Mouse (Mus musculus): Measurements from ENCODE around the gene BC051665. TPM values are rescaled to one million over a fixed set of nuclear protein-coding genes. Genes with fewer than 3 reads are reported as not detected.

Gene BC051665
- polyA plus RNA-seq, 1 experiment from 2014 or later: not detected

DNA sequence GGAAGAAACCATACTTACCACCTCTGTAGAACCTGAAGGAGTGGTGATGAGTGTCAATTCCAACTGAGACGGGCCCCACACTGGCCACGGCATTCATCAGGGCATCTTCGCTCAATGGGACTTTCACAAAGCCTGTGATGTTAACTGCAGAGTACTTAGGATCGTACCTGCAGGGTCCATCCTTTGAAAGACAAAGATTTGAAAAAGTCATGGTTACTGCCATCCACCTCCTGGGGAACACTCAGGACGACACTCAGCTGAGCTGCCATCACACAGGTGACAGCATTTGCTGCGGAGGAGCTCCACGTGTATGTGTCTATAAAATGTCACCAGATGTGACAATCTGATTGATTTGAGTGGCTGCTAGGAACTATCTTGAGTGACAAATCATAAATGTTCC, 2.9 kb downstream of the BC051665 start:
- Histone ChIP-seq H3K9ac (ENCODE audit: low read length) (no peak overlapping the region), H3K4me1 (replicated peaks; ENCODE audit: control insufficient read depth, insufficient read depth, low read length) (no peaks in the 10 kb centered on the region), H3K4me2 (ENCODE audit: low read length) (no peak overlapping the region), H3K27me3 (replicated peaks; ENCODE audit: control insufficient read depth, insufficient read depth, low read length) (no peaks in the 10 kb centered on the region), H3K36me3 (ENCODE audit: control insufficient read depth, insufficient read depth, low read length) (no peaks in the 10 kb centered on the region), H3K4me3 (ENCODE audit: low read depth, low read length) (no peak overlapping the region), H3K9me3 (ENCODE audit: control insufficient read depth, low read length) (no peaks in the 10 kb centered on the region), H3K27ac (ENCODE audit: low read depth) (no peak overlapping the region)
- DNase-seq (ENCODE audit: low spot score) (no peak), ATAC-seq (replicated peaks; ENCODE audit: low FRiP score, low TSS enrichment, low read depth) (no peak)
- 90% methylated on average over 7 of the region's 7 CpGs for WGBS

DNA sequence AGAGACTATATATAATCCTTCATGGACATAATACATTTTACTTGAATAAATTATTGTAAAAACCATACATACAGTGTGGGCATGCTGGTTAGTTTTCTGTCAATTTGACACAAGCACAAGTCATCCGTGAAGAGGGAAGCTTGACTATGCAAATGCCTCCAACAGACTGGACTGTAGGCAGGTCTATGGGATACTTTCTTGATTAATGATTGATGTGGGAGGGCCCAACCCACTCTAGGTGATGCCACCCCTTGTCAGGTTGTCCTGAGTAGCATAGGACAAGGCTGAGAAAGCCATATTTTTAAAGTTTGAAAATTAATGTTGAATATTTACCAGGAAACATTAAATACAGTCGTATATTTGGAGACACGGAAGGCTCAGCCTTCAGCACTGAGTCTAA, 5.6 kb downstream of the BC051665 start:
- Histone ChIP-seq H3K27me3 (replicated peaks; ENCODE audit: control insufficient read depth, insufficient read depth, low read length) (no peaks in the 10 kb centered on the region), H3K9ac (ENCODE audit: low read length) (no peak overlapping the region), H3K27ac (ENCODE audit: low read depth) (no peak overlapping the region), H3K36me3 (ENCODE audit: control insufficient read depth, insufficient read depth, low read length) (no peaks in the 10 kb centered on the region), H3K4me1 (replicated peaks; ENCODE audit: control insufficient read depth, insufficient read depth, low read length) (no peaks in the 10 kb centered on the region), H3K4me2 (ENCODE audit: low read length) (no peak overlapping the region), H3K4me3 (ENCODE audit: low read depth, low read length) (no peak overlapping the region), H3K9me3 (ENCODE audit: control insufficient read depth, low read length) (no peaks in the 10 kb centered on the region)
- no peak for ATAC-seq (replicated peaks; ENCODE audit: low FRiP score, low TSS enrichment, low read depth)
- no peak for DNase-seq (ENCODE audit: low spot score)
- 87% methylated on average over 3 of the region's 3 CpGs for WGBS

DNA sequence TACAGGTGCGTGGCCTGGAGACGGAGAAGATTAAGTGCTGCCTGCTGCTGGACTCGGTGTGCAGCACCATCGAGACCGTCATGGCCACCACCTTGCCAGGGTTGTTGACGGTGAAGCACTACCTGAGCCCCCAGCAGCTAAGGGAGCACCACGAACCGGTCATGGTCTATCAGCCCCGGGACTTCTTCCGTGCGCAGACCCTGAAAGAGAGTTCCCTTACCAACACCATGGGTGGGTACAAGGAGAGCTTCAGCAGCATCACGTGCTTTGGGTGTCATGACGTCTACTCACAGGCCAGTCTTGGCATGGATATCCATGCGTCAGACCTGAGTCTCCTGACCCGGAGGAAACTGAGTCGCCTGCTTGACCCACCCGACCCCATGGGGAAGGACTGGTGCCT, 25.0 kb downstream of the BC051665 start:
- Histone ChIP-seq H3K9ac (ENCODE audit: low read length) (no peak overlapping the region), H3K4me1 (replicated peaks; ENCODE audit: control insufficient read depth, insufficient read depth, low read length) (no peaks in the 10 kb centered on the region), H3K4me2 (ENCODE audit: low read length) (no peak overlapping the region), H3K27me3 (replicated peaks; ENCODE audit: control insufficient read depth, insufficient read depth, low read length) (no peaks in the 10 kb centered on the region), H3K9me3 (ENCODE audit: control insufficient read depth, low read length) (no peaks in the 10 kb centered on the region), H3K4me3 (ENCODE audit: low read depth, low read length) (no peak overlapping the region), H3K36me3 (ENCODE audit: control insufficient read depth, insufficient read depth, low read length) (peaks cover 36% of the 10 kb centered on the region), H3K27ac (ENCODE audit: low read depth) (no peak overlapping the region)
- DNase-seq (ENCODE audit: low spot score): no peak
- ATAC-seq (replicated peaks; ENCODE audit: low FRiP score, low TSS enrichment, low read depth): no peak
- WGBS: 95% methylated on average over 17 of the region's 17 CpGs

DNA sequence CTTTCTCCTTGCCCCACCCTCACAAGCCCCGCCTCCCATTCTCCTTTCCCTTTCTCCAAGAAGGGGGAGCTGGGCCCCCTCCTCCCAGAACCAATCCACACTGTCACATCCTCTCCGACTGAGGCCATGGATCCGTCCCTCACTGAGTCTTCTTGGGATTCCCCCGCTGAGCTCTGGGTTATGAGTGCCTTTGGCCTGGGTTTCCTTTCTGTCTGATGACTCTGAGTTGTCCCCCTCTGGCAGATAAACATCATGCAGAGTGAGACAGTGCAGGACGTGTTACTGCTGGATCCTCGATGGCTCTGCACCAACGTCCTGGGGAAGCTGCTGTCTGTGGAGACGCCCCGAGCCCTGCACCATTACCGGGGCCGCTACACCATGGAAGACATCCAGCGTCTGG, 25.8 kb downstream of the BC051665 start:
- H3K27ac ChIP-seq (ENCODE audit: low read depth): no peak overlapping the region
- H3K4me1 ChIP-seq (replicated peaks; ENCODE audit: control insufficient read depth, insufficient read depth, low read length): no peaks in the 10 kb centered on the region
- H3K27me3 ChIP-seq (replicated peaks; ENCODE audit: control insufficient read depth, insufficient read depth, low read length): no peaks in the 10 kb centered on the region
- no peak for DNase-seq (ENCODE audit: low spot score)
- no peak overlapping the region for H3K9ac ChIP-seq (ENCODE audit: low read length)
- H3K4me3 ChIP-seq (ENCODE audit: low read depth, low read length): no peak overlapping the region
- no peaks in the 10 kb centered on the region for H3K9me3 ChIP-seq (ENCODE audit: control insufficient read depth, low read length)
- no peak overlapping the region for H3K4me2 ChIP-seq (ENCODE audit: low read length)
- peaks cover 36% of the 10 kb centered on the region for H3K36me3 ChIP-seq (ENCODE audit: control insufficient read depth, insufficient read depth, low read length)
- WGBS: 89% methylated on average over 12 of the region's 12 CpGs
- no peak; the same call in 1 of the 2 replicates for ATAC-seq (replicated peaks; ENCODE audit: low FRiP score, low TSS enrichment, low read depth)

DNA sequence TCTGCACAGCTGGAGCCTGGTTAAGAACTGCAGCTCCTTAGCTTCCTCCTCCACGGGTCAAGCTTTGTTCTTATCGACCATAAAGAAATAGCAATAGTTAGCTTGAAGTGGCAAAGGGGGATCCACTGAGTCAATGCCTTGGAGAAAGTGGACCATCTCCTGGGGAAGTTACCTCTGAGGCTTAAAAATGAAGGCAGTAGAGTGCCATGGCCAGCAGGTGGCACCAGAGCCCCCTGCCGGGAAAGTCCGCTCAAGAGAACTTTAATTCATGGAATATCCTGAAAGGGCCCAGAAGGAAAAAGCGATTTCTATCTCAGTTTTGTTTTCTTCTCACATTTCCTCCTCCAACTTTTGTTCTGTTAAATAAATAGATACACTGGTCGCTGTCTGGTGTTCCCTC, 27.0 kb downstream of the BC051665 start:
- H3K27ac ChIP-seq (ENCODE audit: low read depth): no peak overlapping the region
- DNase-seq (ENCODE audit: low spot score) (peak; percentile 75), ATAC-seq (replicated peaks; ENCODE audit: low FRiP score, low TSS enrichment, low read depth) (no peak)
- no peaks in the 10 kb centered on the region for H3K9me3 ChIP-seq (ENCODE audit: control insufficient read depth, low read length)
- WGBS: 46% methylated on average over 6 of the region's 6 CpGs
- no peak overlapping the region for H3K4me2 ChIP-seq (ENCODE audit: low read length)
- H3K27me3 ChIP-seq (replicated peaks; ENCODE audit: control insufficient read depth, insufficient read depth, low read length): no peaks in the 10 kb centered on the region
- H3K4me1 ChIP-seq (replicated peaks; ENCODE audit: control insufficient read depth, insufficient read depth, low read length): no peaks in the 10 kb centered on the region
- no peak overlapping the region for H3K9ac ChIP-seq (ENCODE audit: low read length)
- peaks cover 40% of the 10 kb centered on the region for H3K36me3 ChIP-seq (ENCODE audit: control insufficient read depth, insufficient read depth, low read length)
- H3K4me3 ChIP-seq (ENCODE audit: low read depth, low read length): no peak overlapping the region

DNA sequence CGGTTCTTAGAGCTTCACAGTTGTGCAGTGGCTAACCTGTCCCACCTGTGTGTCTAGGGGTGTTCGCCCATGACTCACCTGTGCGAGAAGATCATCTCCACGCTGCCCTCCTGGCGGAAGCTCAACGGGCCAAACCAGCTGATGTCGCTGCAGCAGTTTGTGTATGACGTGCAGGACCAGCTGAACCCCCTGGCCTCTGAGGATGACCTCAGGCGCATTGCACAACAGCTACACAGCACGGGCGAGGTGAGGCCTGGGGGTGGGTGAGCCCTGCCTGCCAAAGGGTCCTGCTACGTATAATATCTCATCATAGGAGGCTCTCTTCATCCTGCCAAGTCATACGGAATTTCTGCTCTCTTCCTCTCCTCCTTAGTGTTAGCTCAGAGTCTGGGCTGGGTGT, 28.9 kb downstream of the BC051665 start:
- DNase-seq (ENCODE audit: low spot score) (no peak), ATAC-seq (replicated peaks; ENCODE audit: low FRiP score, low TSS enrichment, low read depth) (no peak)
- Histone ChIP-seq H3K9me3 (ENCODE audit: control insufficient read depth, low read length) (no peaks in the 10 kb centered on the region), H3K4me3 (ENCODE audit: low read depth, low read length) (no peak overlapping the region), H3K27ac (ENCODE audit: low read depth) (no peak overlapping the region), H3K4me2 (ENCODE audit: low read length) (no peak overlapping the region), H3K4me1 (replicated peaks; ENCODE audit: control insufficient read depth, insufficient read depth, low read length) (no peaks in the 10 kb centered on the region), H3K36me3 (ENCODE audit: control insufficient read depth, insufficient read depth, low read length) (peaks cover 51% of the 10 kb centered on the region), H3K27me3 (replicated peaks; ENCODE audit: control insufficient read depth, insufficient read depth, low read length) (no peaks in the 10 kb centered on the region), H3K9ac (ENCODE audit: low read length) (no peak overlapping the region)
- WGBS: 87% methylated on average over 13 of the region's 13 CpGs

DNA sequence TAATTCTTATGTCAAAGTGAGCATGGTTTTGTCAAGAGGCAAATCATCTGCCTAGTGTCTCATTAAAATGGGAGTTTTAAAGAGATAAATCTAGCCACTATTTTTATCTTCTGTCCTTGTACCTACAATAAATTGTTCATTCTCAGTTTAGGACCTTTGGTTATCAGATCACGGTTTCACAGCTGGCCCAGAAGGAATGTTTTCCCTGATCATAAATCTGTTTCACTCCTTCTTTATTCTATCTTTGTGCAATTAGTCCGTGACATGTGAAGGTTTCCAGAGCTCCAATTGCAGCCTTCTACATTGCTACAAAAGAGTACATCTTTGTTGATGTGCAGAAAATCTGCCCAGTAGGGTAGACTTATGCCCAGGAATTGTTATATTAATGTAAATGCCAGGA, 30.9 kb downstream of the BC051665 start:
- no peak overlapping the region for H3K27ac ChIP-seq (ENCODE audit: low read depth)
- WGBS: 26% methylated on average over 2 of the region's 2 CpGs
- no peaks in the 10 kb centered on the region for H3K27me3 ChIP-seq (replicated peaks; ENCODE audit: control insufficient read depth, insufficient read depth, low read length)
- no peak for DNase-seq (ENCODE audit: low spot score)
- no peak overlapping the region for H3K4me2 ChIP-seq (ENCODE audit: low read length)
- no peak overlapping the region for H3K4me3 ChIP-seq (ENCODE audit: low read depth, low read length)
- no peaks in the 10 kb centered on the region for H3K9me3 ChIP-seq (ENCODE audit: control insufficient read depth, low read length)
- peaks cover 56% of the 10 kb centered on the region for H3K36me3 ChIP-seq (ENCODE audit: control insufficient read depth, insufficient read depth, low read length)
- H3K4me1 ChIP-seq (replicated peaks; ENCODE audit: control insufficient read depth, insufficient read depth, low read length): no peaks in the 10 kb centered on the region
- ATAC-seq (replicated peaks; ENCODE audit: low FRiP score, low TSS enrichment, low read depth): no peak
- no peak overlapping the region for H3K9ac ChIP-seq (ENCODE audit: low read length)

DNA sequence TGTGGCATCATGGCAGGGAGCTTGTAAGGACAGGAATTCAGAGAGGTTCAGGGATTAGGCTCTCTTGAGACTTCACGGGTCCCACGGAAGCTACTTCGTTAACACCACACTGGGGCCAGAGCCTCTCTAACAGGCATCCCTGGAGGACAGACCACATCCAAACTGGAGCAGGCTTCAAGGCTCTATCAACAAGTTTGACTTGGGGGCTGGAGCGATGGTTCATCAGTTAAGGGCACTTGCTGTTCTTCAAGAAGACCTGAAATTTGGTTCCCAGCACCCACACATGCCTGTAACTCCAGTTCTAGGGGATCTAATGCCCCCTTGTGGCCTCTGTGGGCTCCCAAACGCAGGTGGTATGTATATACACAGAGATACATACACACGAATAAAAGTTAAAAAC, 32.9 kb downstream of the BC051665 start:
- Histone ChIP-seq H3K36me3 (ENCODE audit: control insufficient read depth, insufficient read depth, low read length) (peaks cover 65% of the 10 kb centered on the region), H3K4me1 (replicated peaks; ENCODE audit: control insufficient read depth, insufficient read depth, low read length) (no peaks in the 10 kb centered on the region), H3K27ac (ENCODE audit: low read depth) (no peak overlapping the region), H3K9me3 (ENCODE audit: control insufficient read depth, low read length) (no peaks in the 10 kb centered on the region), H3K4me3 (ENCODE audit: low read depth, low read length) (no peak overlapping the region), H3K4me2 (ENCODE audit: low read length) (no peak overlapping the region), H3K27me3 (replicated peaks; ENCODE audit: control insufficient read depth, insufficient read depth, low read length) (no peaks in the 10 kb centered on the region), H3K9ac (ENCODE audit: low read length) (no peak overlapping the region)
- no peak for ATAC-seq (replicated peaks; ENCODE audit: low FRiP score, low TSS enrichment, low read depth)
- DNase-seq (ENCODE audit: low spot score): no peak
- WGBS: 93% methylated on average over 6 of the region's 6 CpGs

DNA sequence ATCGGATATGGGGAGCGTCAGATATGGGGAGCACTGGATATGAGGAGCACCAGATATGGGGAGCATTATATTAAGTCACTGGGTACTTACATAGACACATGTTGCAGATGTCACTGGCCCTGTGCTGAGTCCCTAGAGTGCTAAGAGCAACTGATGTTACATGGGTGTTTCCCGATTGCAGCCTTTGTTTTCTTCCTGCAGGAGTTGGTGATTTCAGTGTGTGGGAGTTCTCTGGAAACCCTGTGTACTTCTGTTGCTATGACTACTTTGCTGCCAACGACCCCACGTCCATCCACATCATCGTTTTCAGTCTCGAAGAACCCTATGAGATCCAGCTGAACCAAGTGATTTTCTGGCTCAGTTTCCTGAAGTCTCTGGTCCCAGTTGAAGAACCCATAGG, 35.2 kb downstream of the BC051665 start:
- WGBS: 92% methylated on average over 7 of the region's 7 CpGs
- ATAC-seq (replicated peaks; ENCODE audit: low FRiP score, low TSS enrichment, low read depth) (no peak), DNase-seq (ENCODE audit: low spot score) (no peak)
- H3K4me2 ChIP-seq (ENCODE audit: low read length): no peak overlapping the region
- no peaks in the 10 kb centered on the region for H3K27me3 ChIP-seq (replicated peaks; ENCODE audit: control insufficient read depth, insufficient read depth, low read length)
- H3K9ac ChIP-seq (ENCODE audit: low read length): no peak overlapping the region
- H3K4me3 ChIP-seq (ENCODE audit: low read depth, low read length): no peak overlapping the region
- H3K36me3 ChIP-seq (ENCODE audit: control insufficient read depth, insufficient read depth, low read length): peaks cover 53% of the 10 kb centered on the region
- H3K27ac ChIP-seq (ENCODE audit: low read depth): no peak overlapping the region
- no peaks in the 10 kb centered on the region for H3K4me1 ChIP-seq (replicated peaks; ENCODE audit: control insufficient read depth, insufficient read depth, low read length)
- H3K9me3 ChIP-seq (ENCODE audit: control insufficient read depth, low read length): no peaks in the 10 kb centered on the region

Data from intestine, embryonic 14.5 days (tissue).